Mouse (Mus musculus) limb, embryonic 10.5 days (tissue): ENCODE data around the gene Kansl1l. TPM values are rescaled to one million over a fixed set of nuclear protein-coding genes. Genes with fewer than 3 reads are reported as not detected.

Experiments
- DNase-seq: peaks from one replicate; pipeline ENCODE4 v3.0.0-alpha.2; 2017; ENCODE audit warnings: low spot score
- H3K27ac ChIP-seq: fragments of 300-500 bp; sonication (generic); 2 replicates; pipeline ENCODE4 v1.5.1; 2016; ENCODE audit warnings: mild to moderate bottlenecking
- H3K27me3 ChIP-seq: fragments of 300-500 bp; sonication (generic); 2 replicates; pipeline ENCODE4 v1.6.1; 2016; ENCODE audit warnings: low read depth, mild to moderate bottlenecking; ENCODE audit not compliant: poor library complexity, severe bottlenecking
- H3K36me3 ChIP-seq: fragments of 300-500 bp; sonication (generic); 2 replicates; pipeline ENCODE4 v1.6.1; 2016; ENCODE audit warnings: mild to moderate bottlenecking, moderate library complexity
- H3K4me1 ChIP-seq: fragments of 300-500 bp; sonication (generic); 2 replicates; pipeline ENCODE4 v1.6.1; 2016
- H3K4me3 ChIP-seq: fragments of 300-500 bp; sonication (generic); 2 replicates; pipeline ENCODE4 v1.5.1; 2016; ENCODE audit warnings: mild to moderate bottlenecking, moderate library complexity
- H3K9me3 ChIP-seq: fragments of 300-500 bp; sonication (generic); replicated peaks from 2 replicates; pipeline ENCODE4 v1.6.1; 2016; ENCODE audit warnings: mild to moderate bottlenecking
- WGBS: fragments of 180-500 bp; shearing (Covaris S2); methylation state at CpG from one replicate; pipeline ENCODE4 v1.1.7; 2016; 5-methylcytosine and 5-hydroxymethylcytosine counted together
- polyA plus RNA-seq: library from polyadenylated mRNA; unstranded; fragments of >200 nt; fragmentation: Nextera tagmentation; extraction: Ambion mirVana; gene quantifications from 2 replicates; pipeline ENCODE4 v1.2.1, GENCODE M21; 2016

The Kansl1l gene
- polyA plus RNA-seq, result 10.6 and 16.2 TPM in 2 replicates

GRCm38 (mm10) chr1:66817453-66817839 is at the start of gene Kansl1l:
TSS of gene Kansl1l (minus strand) at chr1:66817562.
- Histone ChIP-seq H3K9me3 (no peaks in the 10 kb centered on the region), H3K27me3 (peaks cover 22% of the 10 kb centered on the region), H3K4me3 (peak within 1 kb of the TSS; percentile 82), H3K36me3 (no peaks in the 10 kb centered on the region), H3K27ac (peak within 1 kb of the TSS; percentile 99), H3K4me1 (peaks cover 18% of the 10 kb centered on the region; the same call in 1 of the 2 replicates)
- WGBS, result 1% methylated on average over 51 of the region's 56 CpGs
- peak; percentile 95 for DNase-seq

GRCm38 (mm10) chr1:66865633-66866032 is 48.3 kb upstream of the Kansl1l start:
- Histone ChIP-seq H3K36me3 (0 out of 2 replicates have a peak, but pooled peaks cover 1% of the 10 kb centered on the region), H3K4me3 (no peak overlapping the region), H3K27me3 (no peaks in the 10 kb centered on the region), H3K27ac (no peak overlapping the region), H3K4me1 (peaks cover 26% of the 10 kb centered on the region), H3K9me3 (no peaks in the 10 kb centered on the region)
- 89% methylated on average over 4 of the region's 4 CpGs for WGBS
- DNase-seq, result no peak

- no peaks in the 10 kb centered on the region for H3K9me3 ChIP-seq
- H3K4me3 ChIP-seq, result peak overlapping the region; percentile 96
- 20% methylated on average over 9 of the region's 9 CpGs for WGBS
- 0 out of 2 replicates have a peak, but pooled peaks cover 2% of the 10 kb centered on the region for H3K36me3 ChIP-seq
- H3K27ac ChIP-seq, result no peak overlapping the region
- peaks cover 26% of the 10 kb centered on the region for H3K4me1 ChIP-seq
- no peak for DNase-seq
- no peaks in the 10 kb centered on the region for H3K27me3 ChIP-seq
Measured at GRCm38 (mm10) chr1:66863741-66864495, 46.6 kb upstream of the Kansl1l start.

- WGBS, result 1% methylated on average over 85 of the region's 85 CpGs
Measured at GRCm38 (mm10) chr1:66862712-66863511, 45.5 kb upstream of the Kansl1l start, which contains the start of gene Acadl. TSS of gene Acadl (minus strand) at chr1:66863277.

DNA sequence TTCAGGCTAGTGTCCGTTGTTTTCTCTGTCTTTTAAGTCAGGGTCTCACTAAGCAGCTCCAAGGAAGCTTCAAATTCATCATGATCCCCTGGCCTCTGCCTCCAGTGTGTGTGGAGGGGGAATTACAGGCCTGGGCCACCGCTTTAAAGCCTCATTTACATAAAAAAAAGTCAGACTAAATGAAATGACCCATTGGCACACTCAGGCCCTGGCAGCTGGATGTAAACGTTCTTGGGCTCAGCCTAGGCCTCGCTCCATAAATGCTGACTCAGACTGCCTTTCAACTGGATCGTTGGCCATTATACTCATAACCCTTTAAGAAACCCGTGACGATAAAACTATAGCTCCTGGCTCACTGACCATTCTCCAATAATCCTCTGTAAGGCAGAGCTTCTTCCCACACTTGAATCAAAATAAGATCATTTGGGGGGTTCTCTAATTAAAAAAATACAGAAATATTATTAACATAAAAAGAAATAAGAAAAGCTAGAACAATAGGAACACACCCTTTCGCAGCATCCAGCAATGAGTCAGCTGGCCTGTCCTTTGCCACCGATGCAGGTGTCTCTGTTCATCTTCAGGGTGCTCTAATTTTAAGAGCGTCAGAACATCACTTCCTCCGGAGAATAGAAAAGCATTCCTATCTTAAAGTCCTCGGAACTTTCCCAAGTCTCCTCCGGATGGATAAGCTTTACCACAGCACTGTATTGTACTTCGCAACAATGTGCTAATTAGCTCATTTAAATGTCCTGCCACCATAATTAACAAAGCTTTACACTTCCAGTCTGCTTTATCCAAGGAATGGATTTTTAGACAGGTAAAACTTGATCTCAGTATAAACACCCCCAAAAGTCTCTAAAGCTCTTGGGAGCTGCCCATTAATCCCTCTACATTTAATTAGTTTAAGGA is 44.7 kb upstream of the Kansl1l start:
- Histone ChIP-seq H3K27ac (peak overlapping the region; percentile 96; the same call in 1 of the 2 replicates), H3K4me3 (peak overlapping the region; percentile 96), H3K36me3 (peaks cover 7% of the 10 kb centered on the region), H3K27me3 (no peaks in the 10 kb centered on the region), H3K9me3 (no peaks in the 10 kb centered on the region), H3K4me1 (peaks cover 26% of the 10 kb centered on the region)
- WGBS, result 31% methylated on average over 14 of the region's 14 CpGs
- no peak for DNase-seq

More at GRCm38 (mm10) chr1:66862712-66863511, 45.5 kb upstream of the Kansl1l start, which contains the start of gene Acadl:
- 0 out of 2 replicates have a peak, but pooled peaks cover 2% of the 10 kb centered on the region for H3K36me3 ChIP-seq
- no peaks in the 10 kb centered on the region for H3K27me3 ChIP-seq
- H3K27ac ChIP-seq, result peak within 1 kb of the TSS; percentile 96
- no peaks in the 10 kb centered on the region for H3K9me3 ChIP-seq
- peak within 1 kb of the TSS; percentile 96 for H3K4me3 ChIP-seq
- DNase-seq, result peak; percentile 80
- H3K4me1 ChIP-seq, result peaks cover 26% of the 10 kb centered on the region

- Histone ChIP-seq H3K27me3 (no peaks in the 10 kb centered on the region), H3K9me3 (no peaks in the 10 kb centered on the region), H3K27ac (no peak overlapping the region), H3K36me3 (peaks cover 64% of the 10 kb centered on the region), H3K4me3 (no peak overlapping the region), H3K4me1 (no peaks in the 10 kb centered on the region)
- DNase-seq, result no peak
- WGBS, result 90% methylated on average over 4 of the region's 4 CpGs
Measured at GRCm38 (mm10) chr1:66847506-66847905, 30.1 kb upstream of the Kansl1l start.

DNA sequence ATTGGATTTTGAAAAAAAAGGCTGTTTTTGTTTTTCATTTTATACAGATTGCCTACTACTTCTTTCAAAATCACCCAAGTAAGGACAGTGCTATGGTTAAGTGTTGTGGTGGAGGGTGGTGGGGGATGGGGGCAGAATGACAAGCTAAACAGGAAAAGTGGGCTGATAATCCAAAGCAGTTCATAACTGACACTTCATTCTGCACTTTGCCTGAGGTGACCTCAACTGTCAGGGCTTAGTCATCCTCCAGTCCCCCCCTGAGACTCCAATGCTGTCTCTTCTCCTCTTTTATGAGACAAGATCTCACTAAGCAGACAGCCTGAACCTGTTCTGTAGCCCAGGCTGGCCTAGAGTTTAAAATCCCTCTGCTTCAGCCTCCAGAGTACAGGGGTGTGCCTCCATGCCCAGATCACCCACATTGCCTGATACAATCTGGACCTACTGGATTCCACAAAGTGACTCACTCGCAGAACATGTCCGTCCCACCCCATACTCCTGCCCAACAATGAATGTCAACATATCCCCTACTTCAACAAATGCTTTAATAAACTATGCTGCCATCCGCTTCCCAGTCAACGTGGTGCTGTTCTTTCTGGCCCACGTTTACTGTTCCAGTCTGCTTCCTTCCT is 28.4 kb upstream of the Kansl1l start:
- 92% methylated on average over 5 of the region's 5 CpGs for WGBS
- Histone ChIP-seq H3K4me3 (no peak overlapping the region), H3K36me3 (peaks cover 59% of the 10 kb centered on the region), H3K9me3 (no peaks in the 10 kb centered on the region), H3K27ac (no peak overlapping the region), H3K27me3 (no peaks in the 10 kb centered on the region), H3K4me1 (no peaks in the 10 kb centered on the region)
- no peak for DNase-seq

DNA sequence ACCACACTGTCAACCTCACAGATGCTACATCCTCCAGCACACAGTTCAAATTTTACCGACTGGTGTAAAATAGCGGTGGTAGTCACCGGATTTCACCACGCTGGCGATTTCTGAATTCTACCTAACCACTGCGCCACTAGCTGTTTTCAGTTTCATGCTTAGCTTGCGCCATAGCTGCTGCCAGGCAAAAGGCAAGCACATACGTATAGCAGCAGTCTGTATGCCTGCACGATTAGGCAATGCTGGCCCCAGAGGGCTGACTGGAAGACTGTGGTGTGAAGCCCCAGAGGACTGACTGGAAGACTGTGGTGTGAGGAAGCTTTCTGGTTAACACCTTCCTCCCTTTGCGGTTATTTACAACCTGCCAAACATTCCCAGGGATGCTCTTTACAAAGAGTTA is 24.6 kb upstream of the Kansl1l start:
- Histone ChIP-seq H3K27ac (no peak overlapping the region), H3K4me1 (no peaks in the 10 kb centered on the region; the same call in 1 of the 2 replicates), H3K4me3 (no peak overlapping the region), H3K27me3 (no peaks in the 10 kb centered on the region), H3K36me3 (peaks cover 28% of the 10 kb centered on the region), H3K9me3 (no peaks in the 10 kb centered on the region)
- no peak for DNase-seq
- 75% methylated on average over 10 of the region's 10 CpGs for WGBS

- Histone ChIP-seq H3K27me3 (no peaks in the 10 kb centered on the region), H3K4me1 (no peaks in the 10 kb centered on the region; the same call in 1 of the 2 replicates), H3K36me3 (peaks cover 26% of the 10 kb centered on the region), H3K4me3 (no peak overlapping the region), H3K9me3 (no peaks in the 10 kb centered on the region), H3K27ac (no peak overlapping the region)
- DNase-seq, result no peak
- WGBS, result 82% methylated on average over 6 of the region's 6 CpGs
Measured at GRCm38 (mm10) chr1:66841510-66841909, 24.1 kb upstream of the Kansl1l start.

DNA sequence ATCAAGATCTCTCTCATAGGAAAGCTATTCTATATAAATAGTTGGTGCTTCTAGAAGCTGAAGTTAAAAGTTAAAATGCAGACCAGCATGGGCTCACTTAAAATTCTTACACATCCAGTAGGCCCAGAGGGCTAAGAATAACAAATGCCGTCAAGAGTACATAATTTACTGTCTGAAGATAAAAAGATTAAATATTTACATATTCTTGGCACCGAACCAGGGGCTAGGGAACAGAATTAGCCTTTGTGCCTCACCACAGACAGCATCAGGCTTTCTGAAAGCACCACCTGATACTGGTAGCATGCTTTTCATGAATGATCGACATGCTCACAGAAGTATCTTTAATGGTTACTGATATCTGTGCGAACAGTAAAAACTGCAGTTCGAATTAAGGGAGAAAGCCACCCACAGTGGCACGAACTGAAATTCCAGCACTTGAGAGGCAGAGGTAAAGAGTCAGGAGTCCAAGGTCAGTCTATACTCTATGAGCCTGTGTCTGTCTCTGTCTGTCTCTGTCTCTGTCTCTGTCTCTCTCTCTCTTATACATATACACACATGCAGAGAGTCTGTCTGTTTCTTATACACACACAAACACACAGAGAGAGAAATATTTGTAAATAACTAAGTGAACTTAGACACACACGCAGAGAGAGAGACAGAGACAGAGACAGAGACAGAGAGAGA is 22.5 kb upstream of the Kansl1l start:
- Histone ChIP-seq H3K36me3 (peaks cover 23% of the 10 kb centered on the region), H3K4me3 (no peak overlapping the region), H3K9me3 (no peaks in the 10 kb centered on the region), H3K27me3 (no peaks in the 10 kb centered on the region), H3K27ac (no peak overlapping the region), H3K4me1 (no peaks in the 10 kb centered on the region; the same call in 1 of the 2 replicates)
- 92% methylated on average over 7 of the region's 7 CpGs for WGBS
- no peak for DNase-seq

DNA sequence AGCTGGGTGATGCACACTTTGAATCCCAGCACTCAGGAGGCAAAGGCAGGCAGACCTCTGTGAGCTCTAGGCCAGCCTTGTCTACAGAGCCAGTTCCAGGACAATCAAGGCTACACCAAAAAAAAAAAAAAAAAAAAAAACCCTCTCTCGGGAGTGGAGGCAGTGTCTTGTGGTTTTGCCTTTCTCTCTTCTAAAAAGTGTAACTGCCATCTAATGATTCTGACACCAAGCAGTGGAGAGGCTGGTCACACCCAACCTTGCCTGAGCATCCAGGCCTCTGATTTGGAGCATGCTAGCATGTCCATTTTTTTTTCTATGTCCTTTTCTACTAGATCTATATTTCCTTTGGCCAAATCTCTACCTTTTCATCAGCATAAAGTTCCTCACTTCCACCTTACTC is 21.8 kb upstream of the Kansl1l start:
- H3K27ac ChIP-seq, result no peak overlapping the region
- no peak for DNase-seq
- H3K4me3 ChIP-seq, result no peak overlapping the region
- WGBS, result 69% methylated on average over 1 of the region's 1 CpGs
- no peaks in the 10 kb centered on the region for H3K27me3 ChIP-seq
- H3K9me3 ChIP-seq, result no peaks in the 10 kb centered on the region
- H3K4me1 ChIP-seq, result peaks cover 5% of the 10 kb centered on the region
- peaks cover 22% of the 10 kb centered on the region; the same call in 1 of the 2 replicates for H3K36me3 ChIP-seq
